Mouse (Mus musculus): Measurements from ENCODE around the gene Tmem184c. TPM values are rescaled to one million over a fixed set of nuclear protein-coding genes. Genes with fewer than 3 reads are reported as not detected.

Gene Tmem184c
- polyA plus RNA-seq, 1 experiment: 46.6 TPM

DNA sequence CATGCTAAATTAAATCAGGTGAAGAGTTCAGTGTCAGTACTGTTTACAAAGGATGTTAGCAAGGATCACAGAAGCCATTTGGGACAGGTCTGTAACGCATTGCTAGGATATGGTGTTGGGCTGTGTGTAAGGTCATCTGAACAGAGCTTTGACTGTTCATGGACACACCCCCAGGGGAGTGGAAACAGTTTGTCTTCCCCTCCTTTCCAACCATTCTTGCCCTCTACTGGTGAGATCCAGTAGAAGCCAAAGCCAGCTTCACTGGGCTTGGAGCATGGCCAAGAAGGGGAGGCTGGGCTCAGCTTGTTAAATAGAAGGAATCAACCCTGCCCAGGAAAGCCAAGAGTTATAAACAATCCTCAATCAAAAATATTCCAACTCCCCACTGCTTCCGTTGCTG is 7.4 kb upstream of the Tmem184c start:
- peak; percentile 72 for DNase-seq (ENCODE audit: low read depth)
- no peak for TF ChIP-seq POLR2A (IDR thresholded peaks at IDR 0.05; ENCODE audit: borderline replicate concordance, extremely low read depth, insufficient read depth, insufficient read length, poor library complexity, severe bottlenecking)
- peak; percentile 46; the same call in 1 of the 2 replicates for TF ChIP-seq CTCF (IDR thresholded peaks at IDR 0.05; ENCODE audit: borderline replicate concordance, extremely low read depth, insufficient read depth, insufficient read length)

DNA sequence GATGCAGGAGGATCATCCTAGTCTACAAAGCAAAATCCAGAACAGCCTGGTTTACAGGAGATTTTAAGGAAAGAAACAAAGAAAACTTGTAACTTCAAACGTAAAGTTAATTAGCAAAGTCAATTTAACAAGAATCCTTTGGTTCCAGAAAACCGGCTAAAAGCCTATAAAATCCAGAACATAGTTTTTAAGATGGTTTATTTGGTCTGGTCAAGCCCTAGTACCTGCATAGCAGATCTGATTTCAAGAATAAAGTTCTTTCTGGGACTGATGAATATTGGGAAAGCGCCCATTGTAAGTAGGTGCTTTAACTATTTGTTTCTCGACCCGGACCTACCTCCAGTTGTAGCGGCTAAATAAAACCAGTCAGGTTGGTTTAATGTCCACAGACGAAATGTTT is 877 bp downstream of the Tmem184c start:
- no peak for DNase-seq (ENCODE audit: low read depth)
- TF ChIP-seq POLR2A (IDR thresholded peaks at IDR 0.05; ENCODE audit: borderline replicate concordance, extremely low read depth, insufficient read depth, insufficient read length, poor library complexity, severe bottlenecking): no peak
- TF ChIP-seq CTCF (IDR thresholded peaks at IDR 0.05; ENCODE audit: borderline replicate concordance, extremely low read depth, insufficient read depth, insufficient read length): no peak

DNA sequence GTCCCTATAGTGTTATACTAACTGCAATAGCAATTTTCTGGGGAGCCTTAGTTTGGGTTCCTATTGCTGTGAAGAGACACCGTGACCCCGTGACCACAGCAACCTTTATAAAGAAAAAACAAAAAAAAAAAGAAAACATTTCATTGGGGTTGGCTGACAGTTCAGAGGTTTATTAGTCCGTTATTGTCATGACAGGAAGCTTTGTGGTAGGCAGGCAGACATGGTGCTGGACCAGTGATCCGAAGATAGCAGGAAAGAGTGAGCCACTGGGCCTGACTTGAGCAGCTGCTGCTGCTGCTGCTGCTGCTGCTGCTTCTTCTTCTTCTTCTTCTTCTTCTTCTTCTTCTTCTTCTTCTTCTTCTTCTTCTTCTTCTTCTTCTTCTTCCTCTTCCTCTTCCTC is 26.3 kb downstream of the Tmem184c start:
- no peak for DNase-seq (ENCODE audit: low read depth)

DNA sequence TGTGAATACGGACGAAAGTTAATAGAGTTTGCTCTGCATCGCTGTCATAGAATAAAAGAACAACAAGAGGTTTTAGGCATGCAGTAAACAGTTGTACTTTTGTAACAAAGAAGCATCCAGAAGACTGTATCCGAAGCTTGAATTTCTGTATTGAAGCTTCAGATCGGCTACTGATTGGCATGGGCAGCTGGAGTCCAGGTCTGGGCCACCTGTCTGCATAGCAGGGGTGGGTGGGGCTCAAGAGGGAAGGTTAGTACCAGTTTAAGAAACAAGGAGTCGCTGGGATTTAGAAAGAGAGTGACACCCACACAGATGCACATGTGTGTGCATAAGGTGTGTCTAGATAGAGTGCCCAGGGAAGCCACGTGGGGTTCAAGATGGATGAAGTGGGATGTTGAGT is 32.8 kb downstream of the Tmem184c start:
- TF ChIP-seq CTCF (IDR thresholded peaks at IDR 0.05; ENCODE audit: borderline replicate concordance, extremely low read depth, insufficient read depth, insufficient read length) (no peak), POLR2A (IDR thresholded peaks at IDR 0.05; ENCODE audit: borderline replicate concordance, extremely low read depth, insufficient read depth, insufficient read length, poor library complexity, severe bottlenecking) (no peak)
- no peak for DNase-seq (ENCODE audit: low read depth)

More for the DNA sequence above, 26.3 kb downstream of the Tmem184c start:
- TF ChIP-seq CTCF (IDR thresholded peaks at IDR 0.05; ENCODE audit: borderline replicate concordance, extremely low read depth, insufficient read depth, insufficient read length) (no peak), POLR2A (IDR thresholded peaks at IDR 0.05; ENCODE audit: borderline replicate concordance, extremely low read depth, insufficient read depth, insufficient read length, poor library complexity, severe bottlenecking) (no peak)

DNA sequence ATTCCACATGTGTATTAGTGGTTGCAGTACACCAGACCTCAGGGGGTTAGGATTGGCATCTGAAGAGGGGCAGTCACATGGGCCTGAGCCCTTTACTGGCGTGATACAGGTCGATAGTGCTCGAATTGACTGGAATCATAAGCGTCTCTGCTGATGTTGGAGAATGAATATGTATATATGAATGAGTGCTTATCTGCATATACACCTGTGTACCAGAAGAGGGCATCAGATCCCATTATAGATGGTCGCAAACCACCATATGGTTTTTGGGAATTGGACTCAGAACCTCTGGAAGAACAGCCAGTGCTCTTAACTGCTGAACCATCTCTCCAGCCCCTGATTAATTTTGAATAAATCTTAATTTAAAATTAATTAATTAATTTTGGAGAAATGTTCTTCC is 36.3 kb downstream of the Tmem184c start:
- no peak for DNase-seq (ENCODE audit: low read depth)

DNA sequence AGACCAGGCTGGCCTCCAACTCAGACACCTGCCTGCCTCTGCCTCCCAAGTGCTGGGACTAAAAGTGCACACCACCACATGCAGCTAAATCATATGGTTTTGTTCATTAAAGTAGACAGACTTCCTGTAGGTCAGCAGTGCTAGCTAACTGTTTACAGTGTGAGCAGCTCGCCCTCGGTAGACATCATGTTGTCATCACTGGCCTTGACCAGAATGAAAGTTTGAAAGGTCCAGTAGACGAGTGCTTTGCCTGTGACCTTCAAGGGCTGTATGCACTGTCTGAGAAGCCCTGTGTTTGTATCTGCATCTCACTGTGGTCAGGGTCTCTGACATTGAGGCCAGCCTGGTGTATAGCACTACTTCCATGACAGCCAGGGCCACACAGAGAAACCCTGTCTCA is 49.1 kb downstream of the Tmem184c start:
- no peak for DNase-seq (ENCODE audit: low read depth)
- TF ChIP-seq POLR2A (IDR thresholded peaks at IDR 0.05; ENCODE audit: borderline replicate concordance, extremely low read depth, insufficient read depth, insufficient read length, poor library complexity, severe bottlenecking) (no peak), CTCF (IDR thresholded peaks at IDR 0.05; ENCODE audit: borderline replicate concordance, extremely low read depth, insufficient read depth, insufficient read length) (no peak)

More for the DNA sequence above, 36.3 kb downstream of the Tmem184c start:
- TF ChIP-seq CTCF (IDR thresholded peaks at IDR 0.05; ENCODE audit: borderline replicate concordance, extremely low read depth, insufficient read depth, insufficient read length) (no peak), POLR2A (IDR thresholded peaks at IDR 0.05; ENCODE audit: borderline replicate concordance, extremely low read depth, insufficient read depth, insufficient read length, poor library complexity, severe bottlenecking) (no peak)

DNA sequence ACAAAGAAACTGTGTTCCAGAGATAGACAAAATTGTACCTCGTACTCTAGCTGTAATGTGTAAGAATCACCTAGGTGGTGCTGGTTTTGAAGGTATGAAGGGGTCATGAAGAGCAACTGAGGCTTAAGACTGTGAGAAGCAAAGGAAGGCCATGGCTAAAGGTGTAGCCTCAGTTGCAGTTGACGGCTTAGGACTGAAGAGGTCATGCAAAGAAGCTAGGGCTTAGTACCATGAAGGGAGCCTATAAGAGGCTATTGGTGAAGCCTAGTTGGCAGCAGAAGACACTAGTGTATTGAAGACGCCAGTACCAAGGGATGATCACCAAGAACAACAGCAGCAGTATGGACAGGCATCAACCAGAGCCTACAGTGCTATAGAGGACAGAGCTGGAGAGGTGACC is 58.0 kb downstream of the Tmem184c start:
- no peak for DNase-seq (ENCODE audit: low read depth)

DNA sequence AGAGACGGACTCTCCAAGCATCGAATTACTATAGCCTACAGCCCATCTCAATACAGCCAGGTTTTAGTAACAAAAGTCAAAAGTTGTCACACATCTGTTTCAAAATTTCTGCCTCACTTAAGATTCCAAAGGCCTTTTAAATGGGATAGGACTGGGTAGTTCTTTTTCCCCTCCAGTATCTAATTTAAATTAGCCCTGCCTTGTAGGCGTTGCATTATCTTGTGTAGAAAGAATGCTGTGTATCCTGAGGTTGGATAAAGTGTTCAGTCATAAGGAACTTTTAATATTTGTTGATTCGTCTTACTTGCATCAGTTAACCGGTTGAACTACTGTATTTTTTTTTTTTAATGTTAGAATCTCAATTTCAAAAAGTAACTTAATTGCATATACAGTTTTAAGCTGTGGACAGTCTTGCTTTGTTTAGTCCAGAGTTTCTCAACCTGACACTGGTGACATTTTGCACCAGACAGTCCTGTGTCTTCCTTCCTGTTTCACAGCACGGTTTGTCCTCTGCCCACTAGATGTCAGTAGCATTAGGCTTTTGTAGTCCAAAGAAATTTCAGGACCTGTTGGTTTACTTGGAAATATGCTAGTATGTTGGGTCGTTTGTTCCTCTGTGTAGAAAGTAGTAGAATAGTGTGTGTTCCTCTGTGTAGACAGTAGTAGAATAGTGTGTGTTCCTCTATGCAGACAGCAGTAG is 60.5 kb downstream of the Tmem184c start:
- peak; percentile 75 for DNase-seq (ENCODE audit: low read depth)
- peak; percentile 56; the same call in 1 of the 2 replicates for TF ChIP-seq CTCF (IDR thresholded peaks at IDR 0.05; ENCODE audit: borderline replicate concordance, extremely low read depth, insufficient read depth, insufficient read length)
- no peak for TF ChIP-seq POLR2A (IDR thresholded peaks at IDR 0.05; ENCODE audit: borderline replicate concordance, extremely low read depth, insufficient read depth, insufficient read length, poor library complexity, severe bottlenecking)

More for the DNA sequence above, 58.0 kb downstream of the Tmem184c start:
- no peak for TF ChIP-seq POLR2A (IDR thresholded peaks at IDR 0.05; ENCODE audit: borderline replicate concordance, extremely low read depth, insufficient read depth, insufficient read length, poor library complexity, severe bottlenecking)

DNA sequence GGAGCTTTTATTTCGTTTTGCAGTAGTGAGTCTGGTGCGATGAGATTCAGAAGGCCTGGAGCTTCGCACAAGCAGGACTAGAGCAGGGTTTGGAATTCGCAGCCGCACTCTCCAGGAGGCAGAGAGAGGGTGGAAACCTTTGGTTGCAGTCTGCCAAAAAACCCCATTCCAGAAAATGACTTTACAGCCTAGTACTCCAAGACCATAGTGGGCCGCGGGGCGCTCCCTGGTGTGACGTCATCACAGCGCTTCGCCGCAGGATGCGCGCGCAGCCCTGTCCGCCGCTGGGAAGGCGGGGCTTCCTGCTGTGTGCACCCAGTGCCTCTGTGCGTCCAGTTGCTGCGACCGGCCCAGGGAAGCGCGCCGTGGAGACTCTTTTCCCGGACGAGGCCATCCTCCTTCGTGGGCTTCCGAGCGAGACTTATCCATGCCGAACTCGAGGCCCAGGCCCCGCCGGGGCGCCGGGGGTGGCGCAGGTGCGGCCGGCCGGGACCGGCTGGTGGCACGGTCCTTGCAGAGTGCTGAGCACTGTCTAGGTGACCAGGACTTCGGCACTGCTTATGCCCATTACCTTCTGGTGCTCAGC is 61.3 kb downstream of the Tmem184c start, which contains the start of gene Prmt9:
TSS of gene Prmt9 (plus strand) at position 277 of the 586 bp plus-strand sequence.
- DNase-seq (ENCODE audit: low read depth): peak; percentile 95
- peak; percentile 68; the same call in 1 of the 2 replicates for TF ChIP-seq POLR2A (IDR thresholded peaks at IDR 0.05; ENCODE audit: borderline replicate concordance, extremely low read depth, insufficient read depth, insufficient read length, poor library complexity, severe bottlenecking)
- no peak for TF ChIP-seq CTCF (IDR thresholded peaks at IDR 0.05; ENCODE audit: borderline replicate concordance, extremely low read depth, insufficient read depth, insufficient read length)

Other genes starting within 250 kb of the Tmem184c start
- gene Arhgap10, start 92.7 kb downstream of the Tmem184c start, polyA plus RNA-seq (2012; rRNA removed): 4.1 and 5.0 TPM in 2 replicates
- 19.7 and 22.6 TPM in 2 replicates for gene Prmt9, start 61.3 kb downstream of the Tmem184c start, polyA plus RNA-seq (2012; rRNA removed)
- 8.5 and 12.5 TPM in 2 replicates for gene Ednra, start 113.8 kb upstream of the Tmem184c start, polyA plus RNA-seq (2012; rRNA removed)